ENCODE assay signal across 12 mouse cellular contexts in the genomic region with DNA sequence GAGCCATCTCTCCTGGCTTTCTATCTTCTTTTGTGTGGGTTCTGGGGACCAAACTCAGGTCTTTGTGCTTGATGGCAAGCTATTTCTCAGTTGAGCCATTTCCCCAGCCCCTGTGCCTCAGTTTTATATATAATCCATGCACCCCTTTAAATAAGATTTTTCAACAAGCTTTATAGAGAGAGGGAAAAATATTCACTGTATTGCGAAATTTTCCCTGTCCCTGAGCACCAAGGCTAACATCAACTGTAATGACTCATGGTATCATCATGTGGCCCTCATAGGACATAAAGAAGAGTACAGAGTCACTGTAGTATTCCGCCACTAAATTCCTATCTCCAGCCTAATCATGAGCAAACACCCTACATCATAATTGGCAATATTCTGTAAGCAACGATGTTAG.
"Had no signal": no experiment of that assay in that cellular context is flagged by ENCODE, and none has a peak within 500 bp of the region (broad histone marks: within the 10 kb centered on the region; RNA-seq: fewer than 3 reads in every experiment).

No protein-coding gene starts in this region.

- ATAC-seq: midbrain, embryonic 13.5 days; midbrain, embryonic 16.5 days had no signal

- H3K27me3 ChIP-seq: kidney, embryonic 15.5 days; liver, embryonic 13.5 days; megakaryocyte, embryonic 14.5 days; midbrain, embryonic 13.5 days had no signal

- H3K4me1 ChIP-seq: kidney, embryonic 15.5 days; midbrain, embryonic 10.5 days; midbrain, embryonic 13.5 days had no signal

- DNase-seq: kidney, postnatal 10 days; kidney, postnatal 36 days; liver, embryonic 13.5 days; lung, adult 2 months; thymus, adult 18-20 months; thymus, postnatal 4 days had no signal

- H3K36me3 ChIP-seq: kidney, embryonic 15.5 days; liver, embryonic 13.5 days; midbrain, embryonic 10.5 days; midbrain, embryonic 13.5 days had no signal

- H3K9ac ChIP-seq: kidney, embryonic 15.5 days; liver, embryonic 13.5 days; midbrain, embryonic 13.5 days had no signal

- H3K4me3 ChIP-seq: kidney, embryonic 15.5 days; left cerebral cortex, adult 2 months; liver, embryonic 13.5 days; megakaryocyte, embryonic 14.5 days; midbrain, embryonic 10.5 days; midbrain, embryonic 13.5 days had no signal

- H3K27ac ChIP-seq: kidney, embryonic 15.5 days; left cerebral cortex, adult 2 months; liver, embryonic 13.5 days; midbrain, embryonic 10.5 days; midbrain, embryonic 13.5 days had no signal

- H3K4me2 ChIP-seq: kidney, embryonic 15.5 days; liver, embryonic 13.5 days; midbrain, embryonic 13.5 days had no signal

- H3K9me3 ChIP-seq: liver, embryonic 13.5 days; midbrain, embryonic 10.5 days; midbrain, embryonic 13.5 days had no signal
